Mouse (Mus musculus): ENCODE results near the gene Tmx2. TPM values are rescaled to one million over a fixed set of nuclear protein-coding genes. Genes with fewer than 3 reads are reported as not detected.

Tmx2 gene
- polyA plus RNA-seq, 1 experiment from 2014 or later: 364 TPM

DNA sequence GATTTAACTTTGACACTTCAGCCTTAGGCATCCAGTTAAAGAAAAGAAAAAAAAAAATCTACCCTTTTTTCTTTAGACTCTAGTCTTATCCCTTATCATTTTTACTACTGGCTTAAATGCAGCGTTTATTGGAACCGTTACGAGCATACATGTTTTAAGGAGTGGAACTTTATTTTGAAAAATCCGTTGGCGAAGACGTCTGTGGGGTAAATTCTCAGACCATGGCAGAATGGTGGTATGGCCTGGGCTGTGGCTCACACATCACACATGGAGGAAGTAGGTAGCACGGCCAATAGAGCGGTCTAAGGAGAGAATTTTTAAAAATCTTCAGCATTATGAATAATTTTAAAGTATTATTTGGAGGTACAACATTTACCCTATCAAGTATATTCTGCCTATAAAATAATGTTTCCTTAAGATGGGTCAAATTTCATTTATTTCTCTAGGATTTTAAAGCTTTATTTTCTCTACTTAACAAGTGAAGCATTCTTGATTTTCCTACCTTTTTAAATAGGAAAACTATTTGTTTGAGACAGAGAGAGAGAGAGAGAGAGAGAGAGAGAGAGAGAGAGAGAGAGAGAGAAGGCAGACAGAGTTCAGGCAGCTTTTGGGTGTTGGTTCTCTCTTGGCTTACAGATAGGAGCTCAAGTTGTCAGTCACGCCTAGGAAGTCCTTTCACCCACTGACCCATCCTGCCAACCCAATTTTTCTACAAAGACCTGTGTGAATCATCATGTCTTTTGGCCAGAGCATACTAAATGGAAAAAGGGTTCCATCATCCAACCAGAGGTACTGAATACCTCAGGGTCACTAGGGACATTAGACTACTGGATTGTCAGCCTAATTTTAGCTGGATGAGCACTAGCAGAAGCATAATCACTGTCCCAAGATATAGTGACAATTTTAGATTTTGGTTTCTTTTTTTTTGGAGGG is 37.7 kb upstream of the Tmx2 start:
- Histone ChIP-seq H3K27me3 (replicated peaks; ENCODE audit: control insufficient read depth, insufficient read depth, low read length) (no peaks in the 10 kb centered on the region), H3K36me3 (ENCODE audit: control insufficient read depth, insufficient read depth, low read length) (no peaks in the 10 kb centered on the region), H3K9me3 (ENCODE audit: control insufficient read depth, low read length) (no peaks in the 10 kb centered on the region), H3K9ac (ENCODE audit: low read depth, low read length) (peak overlapping the region; percentile 79), H3K4me1 (ENCODE audit: control insufficient read depth, insufficient read depth, low read depth, low read length) (peaks cover 12% of the 10 kb centered on the region), H3K4me2 (ENCODE audit: low read length) (peak overlapping the region; percentile 93), H3K27ac (ENCODE audit: low read depth, low read length) (peak overlapping the region; percentile 89), H3K4me3 (ENCODE audit: low read length) (peak overlapping the region; percentile 96)
- ATAC-seq: no peak
- WGBS: 37% methylated on average over 9 of the region's 9 CpGs

DNA sequence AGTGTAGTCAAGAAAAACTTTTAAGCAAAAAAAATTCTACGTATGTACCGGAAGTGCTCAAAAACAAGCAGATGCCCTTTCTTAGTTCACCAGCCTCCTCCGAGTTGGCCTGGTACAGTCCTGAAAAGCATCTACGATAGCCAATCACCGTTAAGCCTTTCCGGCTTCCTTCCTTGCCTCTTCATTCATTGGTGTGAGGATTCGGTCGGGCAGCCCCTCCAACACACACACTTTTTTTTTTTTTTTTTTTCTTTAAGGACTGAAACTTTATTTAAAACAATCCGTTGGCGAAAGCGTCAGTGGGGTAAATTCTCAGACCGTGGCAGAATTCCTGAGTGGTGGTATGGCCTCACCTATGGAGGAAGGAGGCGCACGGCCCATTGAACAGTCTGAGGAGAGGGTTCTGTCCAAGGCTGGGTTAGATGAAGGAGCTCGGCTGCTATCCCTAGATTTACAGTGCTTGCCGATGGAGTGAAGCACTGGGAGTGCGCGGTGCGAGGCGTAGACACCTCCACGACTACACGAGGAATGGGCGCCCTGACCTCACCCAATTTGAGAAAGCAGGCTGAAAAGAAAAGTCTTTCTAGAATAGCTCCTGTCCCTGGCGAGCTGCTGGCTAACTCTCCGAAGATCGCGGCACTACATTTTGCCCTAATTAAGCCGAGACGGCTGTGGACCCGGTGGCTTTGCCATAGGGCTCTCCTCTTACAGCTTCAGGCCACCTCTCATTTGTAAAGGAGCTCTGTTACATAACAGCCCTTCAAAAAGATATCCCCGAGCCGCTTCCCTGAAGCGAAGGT is 36.8 kb upstream of the Tmx2 start:
- WGBS: under 1% methylated on average over 33 of the region's 33 CpGs
- Histone ChIP-seq H3K27ac (ENCODE audit: low read depth, low read length) (peak overlapping the region; percentile 98), H3K4me3 (ENCODE audit: low read length) (peak overlapping the region; percentile 96), H3K4me1 (ENCODE audit: control insufficient read depth, insufficient read depth, low read depth, low read length) (peaks cover 12% of the 10 kb centered on the region), H3K36me3 (ENCODE audit: control insufficient read depth, insufficient read depth, low read length) (peaks cover under 1% of the 10 kb centered on the region; the same call in 1 of the 2 replicates), H3K9ac (ENCODE audit: low read depth, low read length) (peak overlapping the region; percentile 79), H3K4me2 (ENCODE audit: low read length) (peak overlapping the region; percentile 93), H3K9me3 (ENCODE audit: control insufficient read depth, low read length) (no peaks in the 10 kb centered on the region), H3K27me3 (replicated peaks; ENCODE audit: control insufficient read depth, insufficient read depth, low read length) (no peaks in the 10 kb centered on the region)
- ATAC-seq: peak; percentile 96

DNA sequence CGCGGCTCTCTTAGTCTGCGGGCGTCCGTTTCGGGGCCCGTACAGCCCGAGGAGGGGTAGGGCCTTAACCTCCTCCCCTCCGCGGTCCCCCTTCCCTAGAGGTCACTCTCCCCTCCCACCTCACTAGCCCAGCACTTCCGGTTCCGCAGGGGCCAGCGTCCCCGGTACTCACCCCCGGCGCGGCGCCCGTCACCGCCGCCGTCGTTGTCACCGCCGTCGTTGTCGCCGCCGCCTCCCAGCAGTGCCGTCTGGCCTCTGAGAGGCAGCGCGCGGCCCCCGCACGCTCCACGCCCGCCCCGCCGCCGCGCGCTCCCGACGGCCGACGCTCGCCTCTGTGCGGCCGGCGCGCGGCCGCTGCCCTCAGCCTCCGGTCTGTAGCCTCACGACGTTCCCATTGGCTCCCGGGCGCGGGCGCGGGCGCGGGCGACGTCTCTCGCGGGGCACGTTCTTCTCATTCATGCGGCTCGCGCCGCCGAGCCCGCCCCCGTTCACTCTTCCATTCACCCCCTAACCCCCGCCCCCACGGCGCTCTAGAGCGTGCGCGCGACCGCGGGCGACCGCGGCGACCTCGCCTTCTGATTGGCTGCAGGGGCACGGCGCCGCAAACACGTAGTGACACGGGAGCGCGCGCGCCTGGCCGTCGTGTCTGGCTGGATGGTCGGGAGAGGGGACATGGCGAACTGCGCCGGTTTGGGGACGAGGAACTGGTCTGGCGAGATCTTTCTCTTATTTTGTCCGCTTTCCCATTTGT is 36.0 kb upstream of the Tmx2 start, which contains the start of gene Zdhhc5:
Zdhhc5 (minus strand) TSS at position 370 of the 751 bp plus-strand sequence.
- peak within 1 kb of the TSS; percentile 96 for H3K4me3 ChIP-seq (ENCODE audit: low read length)
- peak; percentile 96 for ATAC-seq
- WGBS: under 1% methylated on average over 97 of the region's 107 CpGs

DNA sequence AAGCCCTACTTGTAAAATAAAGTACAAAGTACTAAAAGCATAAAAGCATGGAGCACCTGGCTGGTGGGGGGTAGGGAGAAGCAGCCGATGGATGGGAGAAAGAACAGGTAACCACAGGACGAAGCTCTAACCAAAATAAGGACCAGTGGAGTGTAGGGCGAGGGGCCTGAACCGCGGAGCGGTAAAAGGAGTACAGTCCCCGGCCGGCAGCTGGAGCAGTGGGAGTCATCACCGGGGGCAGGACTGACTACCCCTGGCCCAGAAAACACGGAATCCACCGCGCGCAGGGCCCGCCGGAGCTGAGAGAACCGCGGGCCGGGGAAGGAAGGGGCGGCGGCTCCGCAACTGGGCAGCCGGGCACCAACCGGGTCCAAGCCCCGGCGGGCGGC is 35.5 kb upstream of the Tmx2 start:
- peak overlapping the region; percentile 98 for H3K27ac ChIP-seq (ENCODE audit: low read depth, low read length)
- H3K4me3 ChIP-seq (ENCODE audit: low read length): peak overlapping the region; percentile 96
- ATAC-seq: peak; percentile 12; the same call in 1 of the 2 replicates
- H3K9me3 ChIP-seq (ENCODE audit: control insufficient read depth, low read length): no peaks in the 10 kb centered on the region
- H3K9ac ChIP-seq (ENCODE audit: low read depth, low read length): peak overlapping the region; percentile 95
- peaks cover 12% of the 10 kb centered on the region for H3K4me1 ChIP-seq (ENCODE audit: control insufficient read depth, insufficient read depth, low read depth, low read length)
- no peaks in the 10 kb centered on the region for H3K27me3 ChIP-seq (replicated peaks; ENCODE audit: control insufficient read depth, insufficient read depth, low read length)
- WGBS: 0% methylated on average over 24 of the region's 26 CpGs
- peaks cover 8% of the 10 kb centered on the region for H3K36me3 ChIP-seq (ENCODE audit: control insufficient read depth, insufficient read depth, low read length)
- H3K4me2 ChIP-seq (ENCODE audit: low read length): peak overlapping the region; percentile 76

More for the DNA sequence above, 36.0 kb upstream of the Tmx2 start, which contains the start of gene Zdhhc5:
- no peaks in the 10 kb centered on the region for H3K9me3 ChIP-seq (ENCODE audit: control insufficient read depth, low read length)
- H3K4me1 ChIP-seq (ENCODE audit: control insufficient read depth, insufficient read depth, low read depth, low read length): peaks cover 12% of the 10 kb centered on the region
- H3K27ac ChIP-seq (ENCODE audit: low read depth, low read length): peak within 1 kb of the TSS; percentile 98
- peak within 1 kb of the TSS; percentile 93 for H3K4me2 ChIP-seq (ENCODE audit: low read length)
- no peaks in the 10 kb centered on the region for H3K27me3 ChIP-seq (replicated peaks; ENCODE audit: control insufficient read depth, insufficient read depth, low read length)
- H3K36me3 ChIP-seq (ENCODE audit: control insufficient read depth, insufficient read depth, low read length): peaks cover 8% of the 10 kb centered on the region
- peak within 1 kb of the TSS; percentile 95 for H3K9ac ChIP-seq (ENCODE audit: low read depth, low read length)

DNA sequence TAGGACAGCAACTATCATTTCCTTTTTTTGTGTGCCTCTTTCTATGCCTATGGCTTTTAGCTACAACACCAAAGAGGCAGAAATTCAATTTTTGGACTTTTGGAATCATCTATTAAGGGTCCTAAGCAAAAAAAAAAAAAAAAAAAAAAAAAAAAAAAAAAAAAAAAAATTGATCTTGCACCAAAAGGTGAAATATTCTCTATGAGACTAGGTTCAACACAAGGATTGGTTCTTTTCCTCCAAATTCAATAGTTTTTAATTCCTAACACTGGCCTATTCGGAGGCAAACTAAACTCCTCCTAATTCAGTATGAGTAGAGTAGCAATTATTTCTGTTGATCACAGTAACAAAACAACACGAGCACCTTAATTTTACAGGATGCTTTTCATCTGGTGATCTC is 33.0 kb upstream of the Tmx2 start:
- 91% methylated on average over 2 of the region's 2 CpGs for WGBS
- Histone ChIP-seq H3K27me3 (replicated peaks; ENCODE audit: control insufficient read depth, insufficient read depth, low read length) (no peaks in the 10 kb centered on the region), H3K4me1 (ENCODE audit: control insufficient read depth, insufficient read depth, low read depth, low read length) (peaks cover 16% of the 10 kb centered on the region), H3K36me3 (ENCODE audit: control insufficient read depth, insufficient read depth, low read length) (peaks cover 16% of the 10 kb centered on the region), H3K27ac (ENCODE audit: low read depth, low read length) (no peak overlapping the region), H3K4me2 (ENCODE audit: low read length) (no peak overlapping the region), H3K9me3 (ENCODE audit: control insufficient read depth, low read length) (no peaks in the 10 kb centered on the region), H3K4me3 (ENCODE audit: low read length) (no peak overlapping the region), H3K9ac (ENCODE audit: low read depth, low read length) (no peak overlapping the region)
- no peak for ATAC-seq

DNA sequence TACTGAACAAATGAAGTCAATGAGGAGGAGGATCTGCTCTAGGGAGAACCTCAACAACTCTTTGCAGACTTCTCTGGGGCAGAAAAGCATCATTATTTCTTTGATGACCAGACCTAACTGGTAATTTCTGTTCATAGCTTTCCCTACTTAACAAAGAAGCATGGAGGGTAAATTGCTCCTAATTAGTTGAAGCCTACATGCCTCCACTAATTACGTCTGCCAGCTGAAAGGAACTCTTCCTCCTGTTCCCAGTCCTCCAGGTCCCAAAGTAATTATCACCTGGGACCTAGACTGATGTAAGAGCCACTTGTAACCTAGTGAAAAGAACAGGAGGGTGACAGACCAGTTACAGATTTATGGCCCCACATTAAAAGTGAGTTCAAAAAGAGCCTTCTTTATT is 28.6 kb upstream of the Tmx2 start:
- peaks cover 16% of the 10 kb centered on the region for H3K36me3 ChIP-seq (ENCODE audit: control insufficient read depth, insufficient read depth, low read length)
- H3K4me3 ChIP-seq (ENCODE audit: low read length): no peak overlapping the region
- no peak overlapping the region for H3K4me2 ChIP-seq (ENCODE audit: low read length)
- H3K9me3 ChIP-seq (ENCODE audit: control insufficient read depth, low read length): no peaks in the 10 kb centered on the region
- peaks cover 3% of the 10 kb centered on the region for H3K4me1 ChIP-seq (ENCODE audit: control insufficient read depth, insufficient read depth, low read depth, low read length)
- 63% methylated on average over 1 of the region's 1 CpGs for WGBS
- H3K9ac ChIP-seq (ENCODE audit: low read depth, low read length): no peak overlapping the region
- H3K27me3 ChIP-seq (replicated peaks; ENCODE audit: control insufficient read depth, insufficient read depth, low read length): no peaks in the 10 kb centered on the region
- no peak for ATAC-seq
- no peak overlapping the region for H3K27ac ChIP-seq (ENCODE audit: low read depth, low read length)

DNA sequence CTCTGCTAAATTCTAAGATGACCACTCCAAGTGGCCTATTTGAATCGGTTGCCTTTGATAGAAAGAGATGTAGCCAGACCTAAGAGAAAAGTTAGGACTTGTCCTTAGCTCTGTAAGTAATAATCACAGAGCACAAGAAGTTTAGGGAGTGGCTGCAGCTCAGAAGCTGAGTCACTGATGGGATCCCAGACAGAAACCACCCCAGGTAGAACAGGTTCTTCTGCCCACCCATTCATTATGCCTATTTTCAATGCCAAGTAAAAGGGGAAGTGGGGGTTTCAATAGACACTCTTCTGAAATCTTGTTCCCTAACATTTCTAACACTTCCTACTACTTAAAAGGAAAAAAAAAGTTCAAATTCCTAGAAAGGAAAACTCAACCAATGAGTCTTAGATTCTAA is 26.4 kb upstream of the Tmx2 start:
- Histone ChIP-seq H3K4me3 (ENCODE audit: low read length) (no peak overlapping the region), H3K9ac (ENCODE audit: low read depth, low read length) (no peak overlapping the region), H3K4me2 (ENCODE audit: low read length) (no peak overlapping the region), H3K27me3 (replicated peaks; ENCODE audit: control insufficient read depth, insufficient read depth, low read length) (no peaks in the 10 kb centered on the region), H3K4me1 (ENCODE audit: control insufficient read depth, insufficient read depth, low read depth, low read length) (peaks cover 3% of the 10 kb centered on the region; the same call in 1 of the 2 replicates), H3K27ac (ENCODE audit: low read depth, low read length) (no peak overlapping the region), H3K9me3 (ENCODE audit: control insufficient read depth, low read length) (no peaks in the 10 kb centered on the region), H3K36me3 (ENCODE audit: control insufficient read depth, insufficient read depth, low read length) (peaks cover 11% of the 10 kb centered on the region)
- no peak for ATAC-seq
- WGBS: 100% methylated on average over 1 of the region's 1 CpGs

DNA sequence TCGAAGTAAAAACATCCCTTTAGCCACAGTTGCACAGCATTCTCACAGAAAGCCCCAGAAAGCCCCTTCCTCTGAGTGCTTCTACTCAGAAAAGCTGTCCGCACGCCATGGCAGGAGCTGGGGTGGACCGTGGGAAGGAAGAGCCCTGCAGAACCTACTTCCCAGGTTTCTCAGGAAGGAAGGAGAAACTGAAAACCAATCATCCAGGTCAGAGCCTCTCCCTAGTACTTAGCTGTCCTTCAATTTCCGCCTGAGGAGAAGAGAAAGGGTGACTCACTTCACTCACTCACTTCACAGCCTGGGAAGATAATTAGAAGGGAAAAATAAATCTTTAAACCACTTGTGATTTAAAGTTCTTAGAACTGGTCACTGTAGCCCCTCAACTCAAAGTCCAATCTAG is 25.4 kb upstream of the Tmx2 start:
- ATAC-seq: no peak
- Histone ChIP-seq H3K4me3 (ENCODE audit: low read length) (no peak overlapping the region), H3K9ac (ENCODE audit: low read depth, low read length) (no peak overlapping the region), H3K9me3 (ENCODE audit: control insufficient read depth, low read length) (no peaks in the 10 kb centered on the region), H3K4me1 (ENCODE audit: control insufficient read depth, insufficient read depth, low read depth, low read length) (peaks cover 3% of the 10 kb centered on the region; the same call in 1 of the 2 replicates), H3K36me3 (ENCODE audit: control insufficient read depth, insufficient read depth, low read length) (peaks cover 8% of the 10 kb centered on the region), H3K27ac (ENCODE audit: low read depth, low read length) (no peak overlapping the region), H3K4me2 (ENCODE audit: low read length) (no peak overlapping the region), H3K27me3 (replicated peaks; ENCODE audit: control insufficient read depth, insufficient read depth, low read length) (no peaks in the 10 kb centered on the region)
- WGBS: 76% methylated on average over 5 of the region's 5 CpGs

Measured in hindbrain, embryonic 16.5 days (tissue).